Mouse (Mus musculus) adrenal gland, adult 10 weeks (tissue): ENCODE measurements around the gene Grxcr1. TPM values are rescaled to one million over a fixed set of nuclear protein-coding genes. Genes with fewer than 3 reads are reported as not detected.

ENCODE experiments used
- polyA plus RNA-seq: library from polyadenylated mRNA; stranded (reverse); fragments of 350-450 nt; fragmentation: Illumina TruSeq; extraction: RNeasy Lipid Tissue Mini Kit (QIAGEN cat#74804); gene quantifications from one replicate; pipeline ENCODE4 v1.2.3, GENCODE M21; 2014; ENCODE audit warnings: low read depth, low replicate concordance

Grxcr1 gene
- polyA plus RNA-seq, result not detected

GRCm38 (mm10) chr5:68031744-68032143, at the start of gene Grxcr1:
Gene Grxcr1 (plus strand): TSS chr5:68031835.

Other genes with a start within 250 kb of the Grxcr1 start
- 19.1 TPM for gene Atp8a1, start 184.4 kb upstream of the Grxcr1 start, polyA plus RNA-seq
- gene Gm5108, start 90.2 kb upstream of the Grxcr1 start, polyA plus RNA-seq, result not detected
- not detected for gene Gm21905, start 85.4 kb upstream of the Grxcr1 start, polyA plus RNA-seq